In the genomic region with DNA sequence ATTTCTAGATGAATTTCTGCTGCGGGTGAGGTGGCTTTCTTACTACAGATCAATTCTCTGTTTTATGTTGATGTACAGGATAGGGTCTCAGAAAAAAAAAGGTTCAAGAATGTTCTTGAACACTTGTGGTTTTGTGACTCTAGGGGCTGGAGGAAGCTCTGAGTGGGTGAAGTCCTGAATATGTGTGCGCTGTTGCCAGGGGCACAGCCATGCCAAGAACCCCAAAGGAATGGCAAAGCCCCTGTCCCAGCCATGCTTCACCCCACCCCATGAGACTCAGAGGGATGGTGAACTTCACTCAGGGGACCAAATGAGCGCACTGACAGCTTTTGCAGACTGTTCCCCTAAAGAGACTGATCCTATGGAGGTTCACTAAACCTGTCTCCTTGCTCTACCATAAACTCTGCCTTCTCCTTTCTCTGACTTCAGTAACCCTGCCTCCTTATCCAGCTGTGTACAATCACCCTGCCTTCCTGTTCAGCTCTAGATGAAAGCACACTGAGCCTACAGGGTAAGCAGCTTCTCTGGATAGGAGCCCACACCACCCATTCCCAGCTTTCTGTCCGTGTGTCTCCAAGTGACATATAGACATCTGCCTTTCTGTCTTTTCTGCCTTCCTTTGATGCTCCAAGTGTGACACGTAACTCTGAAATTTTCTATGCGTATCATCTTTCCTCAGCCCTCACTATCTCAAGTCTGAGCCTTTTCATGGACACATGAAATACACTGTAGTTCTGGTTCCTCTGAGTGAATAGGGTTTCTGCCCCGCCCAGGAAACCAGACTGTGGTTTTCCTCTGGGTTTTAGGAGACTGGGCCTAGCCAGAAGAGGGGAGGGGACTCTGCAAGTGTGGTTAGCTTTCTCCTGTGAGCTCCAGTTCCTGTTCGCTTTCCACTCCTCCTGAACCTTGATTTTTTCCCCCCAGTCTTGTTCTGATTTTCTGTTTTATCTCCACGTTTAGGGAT, we compare ENCODE assay signal across 8 mouse cellular contexts.
DNase-seq lines count a peak whose midpoint lies in the region; ATAC-seq and TF ChIP-seq lines count a peak whose summit lies in the region.

No protein-coding gene starts in this region.

- peak; percentile 11 for DNase-seq in embryo, embryonic 11 days
- DNase-seq in embryo, embryonic 10 days (ENCODE audit: low spot score): no peak
- peak; percentile 50 for DNase-seq in 3134 (ENCODE audit: extremely low read depth, insufficient read length, low spot score)
- DNase-seq in heart, adult 8-10 months (ENCODE audit: low spot score): peak; percentile 61
- DNase-seq in lung, postnatal 25 days (ENCODE audit: low spot score): peak; percentile 64
- DNase-seq in forebrain, postnatal 0 days: no peak
- DNase-seq in embryo, embryonic 9.5 days (ENCODE audit: extremely low spot score): no peak
- no peak for DNase-seq in left cerebral cortex, adult 11 months (ENCODE audit: low spot score)

- H3K27me3 ChIP-seq in forebrain, postnatal 0 days (ENCODE audit: insufficient read depth, low read length): no peaks in the 10 kb centered on the region

- 85% methylated on average over 9 of the region's 9 CpGs for WGBS in forebrain, postnatal 0 days

- H3K4me3 ChIP-seq in forebrain, postnatal 0 days (ENCODE audit: low read depth, low read length): no peak overlapping the region

- no peak overlapping the region for H3K9ac ChIP-seq in forebrain, postnatal 0 days

- no peaks in the 10 kb centered on the region for H3K36me3 ChIP-seq in forebrain, postnatal 0 days (ENCODE audit: insufficient read depth)

- no peak overlapping the region for H3K27ac ChIP-seq in forebrain, postnatal 0 days (ENCODE audit: low read depth, low read length)

- H3K9me3 ChIP-seq in forebrain, postnatal 0 days (ENCODE audit: low read length): no peaks in the 10 kb centered on the region

- H3K4me1 ChIP-seq in forebrain, postnatal 0 days (ENCODE audit: insufficient read depth): no peaks in the 10 kb centered on the region

- ATAC-seq in forebrain, postnatal 0 days: no peak

- H3K4me2 ChIP-seq in forebrain, postnatal 0 days (ENCODE audit: low read depth): no peak overlapping the region

- no peak for TF ChIP-seq CTCF in forebrain, postnatal 0 days (IDR thresholded peaks at IDR 0.05; ENCODE audit: low read depth)

Comparison
In these comparisons a context has a peak if more than half of its experiments do, and no peak if none do; other contexts are left out.
1. DNase-seq: peak in embryo, embryonic 11 days (single experiment), 3134 (single experiment), heart, adult 8-10 months (single experiment) and lung, postnatal 25 days (single experiment); none in embryo, embryonic 10 days (single experiment), forebrain, postnatal 0 days (single experiment), embryo, embryonic 9.5 days (single experiment) and left cerebral cortex, adult 11 months (single experiment).